Mouse (Mus musculus) brain, embryonic 14.5 days (tissue): ENCODE results near the gene Nceh1.

ENCODE experiments used
- CTCF ChIP-seq: fragments of 200-500 bp; IDR thresholded peaks from 2 replicates; pipeline ENCODE4 v1.5.1; 2012; ENCODE audit warnings: inconsistent platforms, mild to moderate bottlenecking, moderate library complexity, borderline replicate concordance; ENCODE audit not compliant: insufficient read depth, insufficient read length; ENCODE audit errors: extremely low read depth
- POLR2A ChIP-seq: fragments of 200-500 bp; IDR thresholded peaks from 2 replicates; pipeline ENCODE4 v1.6.1; 2012; ENCODE audit warnings: mild to moderate bottlenecking, inconsistent platforms, borderline replicate concordance; ENCODE audit not compliant: poor library complexity, insufficient read depth, insufficient read length, severe bottlenecking; ENCODE audit errors: extremely low read depth

DNA sequence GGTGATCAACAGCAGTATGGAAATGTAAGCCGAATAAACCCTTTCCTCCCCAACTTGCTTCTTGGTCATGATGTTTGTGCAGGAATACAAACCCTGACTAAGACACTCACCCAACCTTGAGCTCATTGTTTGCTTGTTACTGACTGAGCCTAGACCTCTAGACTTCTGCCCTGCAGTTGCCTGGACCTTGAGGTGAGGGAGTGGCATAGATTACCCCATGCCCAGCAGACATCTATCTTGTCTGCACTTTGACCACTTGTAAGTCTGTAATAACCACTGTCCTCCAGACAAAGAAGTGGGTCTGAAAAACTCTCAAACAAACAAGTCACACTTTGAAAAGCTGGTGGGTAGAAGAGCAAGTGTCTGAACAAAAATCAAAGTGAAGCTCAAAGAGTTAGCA lies 136.9 kb downstream of the Nceh1 start:
- TF ChIP-seq POLR2A: no peak
- no peak for TF ChIP-seq CTCF
